Mouse (Mus musculus): ENCODE results near the gene Vac14. TPM values are rescaled to one million over a fixed set of nuclear protein-coding genes. Genes with fewer than 3 reads are reported as not detected.

Vac14 gene
- polyA plus RNA-seq, 1 experiment from 2014 or later, result 17.7 TPM

GRCm38 (mm10) chr8:110619919-110620318 is 1.5 kb downstream of the Vac14 start:
- Histone ChIP-seq H3K36me3 (ENCODE audit: control insufficient read depth, insufficient read depth, low read length) (no peaks in the 10 kb centered on the region), H3K27me3 (replicated peaks; ENCODE audit: control insufficient read depth, insufficient read depth, low read length) (no peaks in the 10 kb centered on the region), H3K9ac (ENCODE audit: low read depth, low read length) (no peak overlapping the region), H3K4me1 (ENCODE audit: control insufficient read depth, insufficient read depth, low read length) (peaks cover 11% of the 10 kb centered on the region), H3K27ac (replicated peaks; ENCODE audit: low read depth, low read length) (no peak overlapping the region), H3K9me3 (ENCODE audit: control insufficient read depth, low read length) (no peaks in the 10 kb centered on the region), H3K4me2 (ENCODE audit: low read depth, low read length) (peak overlapping the region; percentile 75; the same call in 1 of the 2 replicates), H3K4me3 (ENCODE audit: low read depth, low read length) (peak overlapping the region; percentile 91; the same call in 1 of the 2 replicates)
- ATAC-seq (ENCODE audit: low read depth) (no peak), DNase-seq (ENCODE audit: low spot score) (no peak)
- 90% methylated on average over 5 of the region's 5 CpGs for WGBS

- DNase-seq (ENCODE audit: low spot score) (no peak), ATAC-seq (ENCODE audit: low read depth) (no peak)
- Histone ChIP-seq H3K27me3 (replicated peaks; ENCODE audit: control insufficient read depth, insufficient read depth, low read length) (no peaks in the 10 kb centered on the region), H3K27ac (replicated peaks; ENCODE audit: low read depth, low read length) (no peak overlapping the region), H3K9ac (ENCODE audit: low read depth, low read length) (no peak overlapping the region), H3K4me1 (ENCODE audit: control insufficient read depth, insufficient read depth, low read length) (no peaks in the 10 kb centered on the region; the same call in 1 of the 2 replicates), H3K4me2 (ENCODE audit: low read depth, low read length) (no peak overlapping the region), H3K4me3 (ENCODE audit: low read depth, low read length) (no peak overlapping the region), H3K9me3 (ENCODE audit: control insufficient read depth, low read length) (no peaks in the 10 kb centered on the region), H3K36me3 (ENCODE audit: control insufficient read depth, insufficient read depth, low read length) (no peaks in the 10 kb centered on the region)
- 65% methylated on average over 4 of the region's 4 CpGs for WGBS
Observed at GRCm38 (mm10) chr8:110626431-110626830, 8.0 kb downstream of the Vac14 start.

DNA sequence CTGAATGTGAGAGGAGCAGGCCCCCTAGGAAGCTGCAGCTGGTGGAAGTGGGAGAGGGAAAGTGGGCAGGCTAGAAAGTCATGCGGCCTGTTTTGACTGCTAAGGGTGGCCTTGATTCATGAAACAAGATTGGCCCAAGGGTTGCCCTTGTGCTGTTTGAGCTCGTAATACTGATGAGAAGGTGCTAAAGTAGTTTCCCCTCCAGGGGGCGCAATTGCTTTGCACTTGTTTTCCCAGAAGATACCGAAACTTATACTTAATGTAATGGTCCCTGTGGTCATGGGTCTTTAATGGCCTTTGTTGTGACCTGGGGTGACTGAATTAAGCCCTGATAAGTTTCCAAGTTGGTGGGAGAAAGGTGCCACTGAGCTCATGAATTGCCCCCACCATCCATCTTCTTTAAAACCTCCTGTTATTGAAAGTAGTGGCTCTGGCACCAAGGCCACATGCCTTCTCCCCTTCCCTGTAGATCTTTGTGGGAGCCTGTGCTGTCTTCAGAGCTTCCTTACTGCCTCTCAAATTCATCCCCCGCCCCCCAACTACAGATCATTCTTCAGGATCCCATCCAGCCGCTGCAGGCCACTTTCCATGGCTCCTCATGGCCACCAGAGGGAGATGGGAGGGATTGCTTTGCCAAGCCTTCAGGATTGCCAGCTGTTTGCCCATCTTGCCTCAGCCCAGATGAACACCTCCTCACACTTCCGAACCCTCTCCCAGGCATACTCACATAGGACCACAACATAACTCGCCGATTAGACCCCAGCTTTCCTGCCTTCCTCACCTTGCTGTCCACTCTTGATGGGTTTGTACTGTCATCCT is 11.1 kb downstream of the Vac14 start:
- H3K27me3 ChIP-seq (replicated peaks; ENCODE audit: control insufficient read depth, insufficient read depth, low read length), result no peaks in the 10 kb centered on the region
- H3K4me3 ChIP-seq (ENCODE audit: low read depth, low read length), result no peak overlapping the region
- 69% methylated on average over 9 of the region's 9 CpGs for WGBS
- peak overlapping the region; percentile 81 for H3K27ac ChIP-seq (replicated peaks; ENCODE audit: low read depth, low read length)
- H3K4me1 ChIP-seq (ENCODE audit: control insufficient read depth, insufficient read depth, low read length), result no peaks in the 10 kb centered on the region; the same call in 1 of the 2 replicates
- no peak for ATAC-seq (ENCODE audit: low read depth)
- no peak overlapping the region for H3K4me2 ChIP-seq (ENCODE audit: low read depth, low read length)
- peaks cover 20% of the 10 kb centered on the region for H3K36me3 ChIP-seq (ENCODE audit: control insufficient read depth, insufficient read depth, low read length)
- no peak overlapping the region for H3K9ac ChIP-seq (ENCODE audit: low read depth, low read length)
- DNase-seq (ENCODE audit: low spot score), result peak; percentile 48
- no peaks in the 10 kb centered on the region for H3K9me3 ChIP-seq (ENCODE audit: control insufficient read depth, low read length)

DNA sequence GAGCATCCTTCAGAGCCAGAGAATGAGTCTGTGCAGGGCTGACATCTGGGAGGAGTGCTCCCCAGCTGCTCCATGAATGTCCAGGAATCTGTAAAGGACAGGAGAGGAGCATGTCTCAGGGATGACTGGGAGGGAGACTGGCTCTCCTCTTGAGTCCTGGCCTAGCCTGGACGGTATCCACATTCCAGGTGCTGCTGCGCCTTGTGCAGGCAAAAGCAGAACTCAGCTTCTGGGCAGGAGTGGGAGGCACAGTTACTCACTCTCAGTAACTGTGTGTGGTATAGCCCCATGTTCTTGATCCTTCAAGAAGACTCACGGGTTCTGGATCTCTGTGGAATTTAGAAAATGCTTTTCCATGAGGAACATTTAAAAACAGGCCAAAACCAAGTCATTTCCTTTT is 11.7 kb downstream of the Vac14 start:
- Histone ChIP-seq H3K9me3 (ENCODE audit: control insufficient read depth, low read length) (no peaks in the 10 kb centered on the region), H3K4me3 (ENCODE audit: low read depth, low read length) (no peak overlapping the region), H3K27me3 (replicated peaks; ENCODE audit: control insufficient read depth, insufficient read depth, low read length) (no peaks in the 10 kb centered on the region), H3K9ac (ENCODE audit: low read depth, low read length) (no peak overlapping the region), H3K4me1 (ENCODE audit: control insufficient read depth, insufficient read depth, low read length) (no peaks in the 10 kb centered on the region; the same call in 1 of the 2 replicates), H3K36me3 (ENCODE audit: control insufficient read depth, insufficient read depth, low read length) (peaks cover 26% of the 10 kb centered on the region), H3K4me2 (ENCODE audit: low read depth, low read length) (no peak overlapping the region), H3K27ac (replicated peaks; ENCODE audit: low read depth, low read length) (peak overlapping the region; percentile 81)
- ATAC-seq (ENCODE audit: low read depth) (0 out of 2 replicates have a peak, but pooled peaks have one; percentile 10), DNase-seq (ENCODE audit: low spot score) (no peak)
- WGBS, result 80% methylated on average over 3 of the region's 3 CpGs

- ATAC-seq (ENCODE audit: low read depth) (peak; percentile 88), DNase-seq (ENCODE audit: low spot score) (peak; percentile 88)
- H3K4me2 ChIP-seq (ENCODE audit: low read depth, low read length), result peak overlapping the region; percentile 41
- no peaks in the 10 kb centered on the region for H3K9me3 ChIP-seq (ENCODE audit: control insufficient read depth, low read length)
- H3K36me3 ChIP-seq (ENCODE audit: control insufficient read depth, insufficient read depth, low read length), result peaks cover 31% of the 10 kb centered on the region
- no peaks in the 10 kb centered on the region; the same call in 1 of the 2 replicates for H3K4me1 ChIP-seq (ENCODE audit: control insufficient read depth, insufficient read depth, low read length)
- peak overlapping the region; percentile 13 for H3K4me3 ChIP-seq (ENCODE audit: low read depth, low read length)
- H3K9ac ChIP-seq (ENCODE audit: low read depth, low read length), result no peak overlapping the region
- WGBS, result 55% methylated on average over 8 of the region's 8 CpGs
- H3K27me3 ChIP-seq (replicated peaks; ENCODE audit: control insufficient read depth, insufficient read depth, low read length), result no peaks in the 10 kb centered on the region
- H3K27ac ChIP-seq (replicated peaks; ENCODE audit: low read depth, low read length), result peak overlapping the region; percentile 81
Observed at GRCm38 (mm10) chr8:110630571-110631071, 12.2 kb downstream of the Vac14 start.

DNA sequence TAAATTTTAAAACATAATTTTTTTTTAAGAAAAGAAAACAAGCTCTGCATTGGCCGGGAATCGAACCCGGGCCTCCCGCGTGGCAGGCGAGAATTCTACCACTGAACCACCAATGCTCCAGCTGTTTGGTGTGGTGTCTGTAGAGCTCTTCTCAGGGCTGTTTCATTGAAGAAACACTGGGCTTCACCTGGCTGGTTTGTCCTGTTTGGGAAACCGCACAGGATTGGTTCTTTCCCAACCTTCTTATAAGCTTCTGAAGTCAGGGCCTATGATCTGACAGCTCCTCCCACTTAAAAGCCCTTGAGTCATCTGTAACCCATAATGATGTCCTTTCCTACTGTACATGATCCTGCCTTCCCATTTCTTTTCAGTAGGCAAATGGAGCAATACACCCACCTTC is 12.8 kb downstream of the Vac14 start:
- WGBS, result 82% methylated on average over 7 of the region's 7 CpGs
- no peak overlapping the region for H3K9ac ChIP-seq (ENCODE audit: low read depth, low read length)
- no peaks in the 10 kb centered on the region for H3K27me3 ChIP-seq (replicated peaks; ENCODE audit: control insufficient read depth, insufficient read depth, low read length)
- H3K36me3 ChIP-seq (ENCODE audit: control insufficient read depth, insufficient read depth, low read length), result peaks cover 35% of the 10 kb centered on the region
- peak; percentile 42; the same call in 1 of the 2 replicates for ATAC-seq (ENCODE audit: low read depth)
- DNase-seq (ENCODE audit: low spot score), result peak; percentile 56
- H3K9me3 ChIP-seq (ENCODE audit: control insufficient read depth, low read length), result no peaks in the 10 kb centered on the region
- peak overlapping the region; percentile 81 for H3K27ac ChIP-seq (replicated peaks; ENCODE audit: low read depth, low read length)
- H3K4me2 ChIP-seq (ENCODE audit: low read depth, low read length), result peak overlapping the region; percentile 41
- H3K4me1 ChIP-seq (ENCODE audit: control insufficient read depth, insufficient read depth, low read length), result no peaks in the 10 kb centered on the region; the same call in 1 of the 2 replicates
- peak overlapping the region; percentile 13; the same call in 1 of the 2 replicates for H3K4me3 ChIP-seq (ENCODE audit: low read depth, low read length)

DNA sequence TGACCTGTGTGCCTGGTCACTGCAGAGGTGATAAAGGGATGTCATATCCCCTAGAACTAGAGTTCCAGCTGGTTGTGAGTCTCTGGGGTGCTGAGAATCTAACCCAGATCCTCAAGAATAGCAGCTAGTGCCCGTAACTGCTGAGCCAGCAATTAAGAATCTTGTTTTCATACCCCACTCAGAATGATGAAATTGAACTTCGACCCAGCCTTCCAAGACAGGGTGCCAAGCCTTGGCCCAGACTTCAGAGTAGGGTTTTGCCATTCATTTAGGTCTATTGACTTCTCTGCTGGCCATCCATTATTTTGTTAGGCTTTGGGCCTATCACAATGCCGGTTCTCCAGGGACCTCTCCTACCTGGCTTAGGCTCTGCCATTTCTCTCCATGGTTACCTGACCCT is 15.4 kb downstream of the Vac14 start:
- Histone ChIP-seq H3K36me3 (ENCODE audit: control insufficient read depth, insufficient read depth, low read length) (peaks cover 58% of the 10 kb centered on the region), H3K9ac (ENCODE audit: low read depth, low read length) (no peak overlapping the region), H3K4me3 (ENCODE audit: low read depth, low read length) (no peak overlapping the region), H3K4me1 (ENCODE audit: control insufficient read depth, insufficient read depth, low read length) (no peaks in the 10 kb centered on the region; the same call in 1 of the 2 replicates), H3K9me3 (ENCODE audit: control insufficient read depth, low read length) (no peaks in the 10 kb centered on the region), H3K4me2 (ENCODE audit: low read depth, low read length) (no peak overlapping the region), H3K27me3 (replicated peaks; ENCODE audit: control insufficient read depth, insufficient read depth, low read length) (no peaks in the 10 kb centered on the region), H3K27ac (replicated peaks; ENCODE audit: low read depth, low read length) (no peak overlapping the region)
- WGBS, result 95% methylated on average over 3 of the region's 3 CpGs
- DNase-seq (ENCODE audit: low spot score) (no peak), ATAC-seq (ENCODE audit: low read depth) (no peak)

DNA sequence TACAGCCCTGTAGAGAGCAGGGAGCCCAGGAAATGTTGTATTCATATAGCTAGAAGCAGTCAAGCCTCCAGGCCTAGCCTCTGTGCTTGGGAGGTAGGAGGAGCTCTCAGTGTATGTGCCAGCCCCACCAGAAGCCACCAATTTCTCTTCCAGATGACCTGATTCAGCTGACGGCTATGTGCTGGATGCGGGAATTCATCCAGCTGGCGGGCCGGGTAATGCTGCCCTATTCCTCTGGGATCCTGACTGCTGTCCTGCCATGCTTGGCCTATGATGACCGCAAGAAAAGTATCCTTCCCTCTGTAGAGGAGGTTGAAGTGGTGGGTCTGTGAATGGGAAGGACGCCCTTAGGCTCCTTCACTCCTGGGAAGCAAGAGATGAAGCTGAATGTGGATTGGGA is 17.8 kb downstream of the Vac14 start:
- peaks cover 58% of the 10 kb centered on the region for H3K36me3 ChIP-seq (ENCODE audit: control insufficient read depth, insufficient read depth, low read length)
- no peak overlapping the region for H3K4me3 ChIP-seq (ENCODE audit: low read depth, low read length)
- no peak overlapping the region for H3K27ac ChIP-seq (replicated peaks; ENCODE audit: low read depth, low read length)
- ATAC-seq (ENCODE audit: low read depth), result no peak
- no peaks in the 10 kb centered on the region for H3K4me1 ChIP-seq (ENCODE audit: control insufficient read depth, insufficient read depth, low read length)
- H3K4me2 ChIP-seq (ENCODE audit: low read depth, low read length), result no peak overlapping the region
- no peak for DNase-seq (ENCODE audit: low spot score)
- WGBS, result 94% methylated on average over 6 of the region's 6 CpGs
- H3K9ac ChIP-seq (ENCODE audit: low read depth, low read length), result no peak overlapping the region
- H3K9me3 ChIP-seq (ENCODE audit: control insufficient read depth, low read length), result no peaks in the 10 kb centered on the region
- no peaks in the 10 kb centered on the region for H3K27me3 ChIP-seq (replicated peaks; ENCODE audit: control insufficient read depth, insufficient read depth, low read length)
